Mouse (Mus musculus) kidney, postnatal 36 days (tissue): ENCODE results near the gene Fam20b.

Source experiments
- DNase-seq, 2 experiments: peaks; one replicate each; pipeline ENCODE4 v3.0.0; 2021 to 2022; ENCODE audit warnings: mixed read lengths in 2 of 2

Fam20b gene

DNA sequence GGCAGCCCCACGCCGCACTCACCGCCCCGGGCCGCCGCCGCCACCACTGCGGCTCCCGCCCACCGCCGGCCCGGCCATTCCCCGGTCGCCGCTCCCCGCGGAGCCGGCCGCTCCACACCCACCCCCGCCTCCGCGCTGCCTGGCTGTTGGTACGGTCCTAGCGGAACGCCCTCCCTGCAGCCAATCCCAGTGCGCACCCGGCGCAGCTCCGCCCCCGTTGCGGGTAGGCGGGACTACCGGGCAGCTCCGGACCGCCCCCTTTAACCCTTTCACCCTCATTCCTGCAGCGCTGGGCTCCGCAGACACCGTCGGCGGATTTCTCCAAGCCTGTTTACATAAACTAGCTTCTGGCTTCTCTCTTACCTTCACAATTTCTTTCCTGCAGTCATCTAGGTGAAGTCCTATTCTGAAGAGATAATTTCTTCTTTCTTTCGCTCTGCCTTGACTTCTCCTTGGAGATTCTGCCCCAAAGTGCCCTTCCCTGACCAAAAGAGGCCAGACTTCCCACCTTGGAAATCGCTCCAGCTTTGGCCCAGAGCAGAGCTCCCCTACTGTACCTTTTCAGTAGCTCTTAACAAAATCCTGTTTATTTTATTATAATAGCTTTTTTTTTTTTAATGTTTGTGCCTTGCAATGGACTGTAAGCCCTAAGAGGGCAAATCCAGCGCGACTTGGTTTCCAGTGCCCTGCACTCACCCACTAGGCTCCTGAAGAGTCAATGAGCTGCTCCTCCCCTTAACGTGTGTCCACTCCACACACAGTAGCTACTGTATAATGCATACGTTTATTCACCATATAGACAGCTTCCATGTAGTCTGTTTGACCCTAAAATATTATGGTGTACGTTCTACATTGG lies at the start of gene Fam20b:
TSS of gene Fam20b (minus strand) at position 137 of the 856 bp plus-strand sequence.
- DNase-seq, result peak; percentile 97 to 98

DNA sequence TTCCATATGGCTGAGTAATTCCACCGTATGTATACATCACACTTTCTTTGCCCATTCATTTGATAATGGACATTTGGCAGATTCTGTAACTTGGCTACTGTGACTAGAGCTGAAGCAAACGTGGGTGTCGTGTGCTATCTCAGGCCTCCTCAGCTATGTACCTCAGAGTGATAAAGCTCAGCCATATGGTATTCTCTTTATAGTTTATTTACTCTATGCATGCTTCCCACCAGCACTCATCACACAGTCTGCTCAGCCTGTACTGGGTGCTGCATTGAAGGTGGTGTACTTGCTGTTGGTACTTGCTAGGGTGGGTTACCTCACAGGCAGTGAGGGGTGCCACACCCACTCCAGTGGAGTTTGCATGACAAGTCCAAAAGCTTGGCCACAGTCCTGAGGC lies 46.4 kb upstream of the Fam20b start:
- DNase-seq, result no peak

DNA sequence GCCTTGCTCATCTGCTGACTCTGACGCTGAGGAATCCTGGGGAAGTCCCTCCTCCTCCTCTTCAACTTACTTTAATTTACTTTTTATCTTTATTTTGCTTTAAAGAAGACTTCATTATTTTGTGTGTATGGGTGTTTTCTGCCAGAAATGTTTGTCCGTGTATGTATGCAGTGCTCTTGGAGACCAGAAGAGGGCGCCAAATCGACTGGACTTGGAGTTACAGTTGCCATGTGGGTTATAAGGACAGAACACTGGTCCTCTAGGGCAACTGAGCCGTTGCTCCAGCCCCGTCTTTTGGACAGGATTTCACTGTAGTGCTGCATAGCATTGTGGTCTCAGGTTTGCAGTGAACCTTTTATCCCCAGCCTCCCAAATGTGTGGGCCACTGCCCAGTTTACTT lies 45.7 kb upstream of the Fam20b start:
- no peak for DNase-seq

DNA sequence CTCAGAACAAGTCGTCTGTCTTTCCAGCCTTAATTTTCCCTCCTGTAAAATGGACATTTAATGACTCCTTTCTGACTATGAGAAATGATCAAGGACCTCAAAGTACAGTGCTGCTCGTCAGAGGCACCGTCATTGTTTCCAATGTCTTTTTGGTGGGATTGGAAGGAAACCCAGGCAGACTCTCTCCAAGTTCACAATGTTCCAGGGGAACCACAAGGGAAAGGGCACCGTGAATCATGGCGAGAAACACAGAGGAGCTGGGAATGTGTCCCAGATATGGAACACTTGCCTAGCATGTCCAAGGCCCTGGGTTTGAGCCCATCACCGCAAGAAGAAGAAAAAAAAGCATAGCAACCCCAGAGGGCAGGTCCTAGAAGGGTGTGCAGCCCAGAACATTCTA lies 44.4 kb upstream of the Fam20b start:
- no peak for DNase-seq

GRCm38 (mm10) chr1:156761430-156761801 lies 42.5 kb upstream of the Fam20b start:
- peak; percentile 45 to 46 for DNase-seq

DNA sequence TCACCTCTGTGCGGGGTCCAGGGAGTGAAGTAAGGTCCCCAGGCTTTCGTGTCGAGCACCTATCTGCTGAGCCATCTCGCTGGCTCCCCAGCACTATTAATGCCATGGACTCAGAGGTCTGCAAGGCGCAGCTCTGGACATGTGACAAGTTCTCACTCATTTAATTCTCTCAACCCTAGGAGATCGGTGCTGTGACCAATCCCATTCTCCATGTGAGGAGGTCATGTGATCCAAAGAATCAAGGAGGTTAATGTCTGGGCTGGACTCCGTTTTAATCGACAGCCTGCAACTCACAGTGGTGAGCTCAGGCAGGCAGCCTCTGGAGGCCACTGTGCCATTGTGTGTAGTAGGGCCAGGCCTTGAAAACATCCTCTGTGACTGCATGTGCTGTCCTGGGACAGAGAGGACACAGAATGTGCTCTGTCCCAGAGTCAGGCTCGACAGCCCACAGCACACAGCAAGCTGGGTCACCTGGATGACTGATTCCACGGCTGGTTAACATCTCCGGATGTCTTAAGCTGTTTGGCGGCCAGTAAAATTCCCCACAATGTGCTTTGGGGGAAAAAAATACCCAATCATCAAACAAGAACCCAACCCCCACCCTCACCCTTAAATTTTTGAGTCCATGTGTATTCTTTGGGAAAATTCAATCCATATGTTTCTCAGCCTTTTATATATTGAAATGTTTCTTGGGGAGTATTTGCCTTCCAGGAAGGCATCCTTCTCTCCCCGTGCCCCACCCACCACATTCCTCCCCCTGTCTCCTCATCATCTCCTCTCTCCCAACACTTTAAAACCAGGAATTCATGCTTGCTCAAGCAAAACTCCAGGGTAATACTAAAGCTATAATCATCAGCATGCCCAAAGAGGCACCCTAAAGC lies 41.9 kb upstream of the Fam20b start:
- no peak for DNase-seq

DNA sequence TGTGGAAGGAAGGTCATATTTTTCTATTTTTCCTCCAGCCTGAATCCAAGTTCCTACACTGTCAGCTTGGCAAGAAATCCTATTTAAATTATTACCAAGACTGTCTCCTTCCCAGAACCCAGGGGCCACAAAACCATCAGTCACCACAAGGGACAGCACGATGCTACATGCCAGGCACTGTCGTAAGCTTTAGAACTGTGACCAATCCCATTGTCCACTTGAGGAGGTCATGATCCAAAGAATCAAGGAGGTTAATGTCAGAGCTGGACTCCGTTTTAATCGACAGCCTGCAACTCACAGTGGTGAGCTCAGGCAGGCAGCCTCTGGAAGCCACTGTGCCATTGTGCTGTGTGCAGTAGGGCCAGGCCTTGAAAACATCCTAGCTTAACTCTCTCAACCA lies 39.4 kb upstream of the Fam20b start:
- DNase-seq, result no peak

- peak in 1 of 2 experiments; percentile 17 for DNase-seq
Measured at GRCm38 (mm10) chr1:156754608-156755413, 35.9 kb upstream of the Fam20b start.

GRCm38 (mm10) chr1:156752990-156753389 lies 34.1 kb upstream of the Fam20b start:
- DNase-seq, result no peak

DNA sequence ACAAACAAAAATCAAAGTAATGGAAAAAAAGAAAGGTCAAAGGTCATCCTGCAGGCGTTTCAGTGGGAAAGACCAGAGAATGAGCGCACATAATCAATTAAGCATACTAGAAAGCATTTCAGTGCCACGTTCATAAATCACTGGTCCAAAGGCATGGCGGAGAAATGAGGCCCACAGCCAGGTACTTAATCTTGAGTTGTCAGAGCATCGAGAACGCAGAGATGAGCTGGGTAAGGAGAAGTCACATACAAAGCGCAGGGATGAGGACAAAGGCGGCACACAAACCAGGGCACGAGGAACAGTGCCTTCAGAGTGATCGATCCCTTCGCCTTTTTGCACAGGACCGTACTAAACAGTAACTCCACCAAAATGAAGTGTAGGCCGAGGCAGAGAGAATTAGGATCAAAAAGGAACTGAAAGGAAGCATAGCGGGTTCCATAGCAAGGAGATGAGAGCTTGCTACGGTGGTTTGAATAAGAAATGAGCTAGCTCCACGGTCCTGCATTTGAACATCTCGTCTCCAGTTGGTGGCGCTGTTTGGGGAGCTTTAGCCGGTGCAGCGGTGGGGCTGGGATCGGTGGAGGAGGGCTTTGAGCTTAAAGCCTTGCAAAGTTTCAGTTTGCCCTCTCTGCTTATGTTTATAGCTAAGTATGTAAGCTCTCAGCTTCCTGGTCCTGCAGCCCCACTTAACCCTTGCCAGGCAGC lies 33.3 kb upstream of the Fam20b start:
- peak; percentile 60 to 88 for DNase-seq

DNA sequence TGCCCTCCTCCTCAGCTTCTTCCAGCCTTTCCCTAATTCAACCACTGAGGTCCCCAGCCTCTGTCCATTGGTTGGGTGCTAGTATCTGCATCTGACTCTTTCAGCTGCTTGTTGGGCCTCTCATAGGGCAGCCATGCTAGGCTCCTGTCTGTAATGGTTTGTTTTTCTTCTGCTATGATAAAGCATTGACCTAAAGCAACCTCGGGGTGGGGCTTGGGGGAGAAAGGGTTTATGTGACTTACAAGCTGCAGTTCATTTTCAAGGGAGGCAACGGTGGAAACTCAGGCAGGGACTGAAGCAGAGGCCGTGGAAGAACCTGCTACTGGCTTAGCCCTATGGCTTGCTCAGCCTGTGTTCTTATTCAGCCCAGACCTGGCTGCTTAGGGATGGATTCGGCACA lies 31.4 kb upstream of the Fam20b start:
- DNase-seq, result no peak

DNA sequence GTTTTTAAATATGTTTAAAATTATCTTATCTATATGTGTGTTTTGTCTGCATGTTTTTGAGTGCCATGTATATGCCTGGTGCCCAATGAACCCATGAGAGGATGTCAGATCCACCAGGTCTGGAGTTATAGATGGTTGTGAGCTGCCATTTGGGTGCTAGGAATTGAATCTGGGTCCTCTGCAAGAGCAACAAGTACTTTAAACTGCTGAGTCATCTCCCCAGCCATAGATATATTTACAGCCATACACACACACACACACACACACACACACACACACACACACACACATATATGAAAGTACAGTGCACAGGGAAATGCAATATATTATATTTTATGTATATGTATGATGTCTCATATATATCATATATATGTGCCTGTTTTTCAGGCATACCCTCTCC lies 30.2 kb upstream of the Fam20b start:
- DNase-seq, result no peak

DNA sequence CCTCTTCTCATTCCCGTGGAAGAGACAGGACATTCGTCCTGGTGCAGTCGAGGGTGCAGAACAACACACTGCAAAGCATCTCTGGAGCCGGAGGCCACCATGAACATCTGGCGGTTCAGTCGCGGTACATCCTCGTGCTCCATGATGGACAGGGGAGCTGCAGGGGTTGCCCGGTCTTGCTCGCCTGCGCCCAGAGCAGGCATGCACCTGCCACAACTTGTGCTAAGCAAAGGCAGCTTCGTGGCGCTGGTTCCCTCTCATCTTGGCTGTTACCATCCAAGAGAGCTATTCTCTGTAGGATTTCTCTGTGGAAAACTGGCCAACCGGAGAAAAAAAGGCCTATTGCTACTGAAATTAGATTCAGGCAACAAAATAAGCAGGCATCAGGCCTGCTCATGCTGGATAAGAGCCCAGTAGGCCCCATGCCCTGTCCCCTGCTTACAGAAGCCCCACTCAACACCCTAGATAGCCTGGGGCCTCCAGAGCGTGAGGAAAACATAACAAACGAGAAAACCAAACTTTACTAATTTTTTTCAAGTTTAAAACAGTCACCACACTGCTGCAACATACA lies 29.6 kb upstream of the Fam20b start:
- no peak for DNase-seq

DNA sequence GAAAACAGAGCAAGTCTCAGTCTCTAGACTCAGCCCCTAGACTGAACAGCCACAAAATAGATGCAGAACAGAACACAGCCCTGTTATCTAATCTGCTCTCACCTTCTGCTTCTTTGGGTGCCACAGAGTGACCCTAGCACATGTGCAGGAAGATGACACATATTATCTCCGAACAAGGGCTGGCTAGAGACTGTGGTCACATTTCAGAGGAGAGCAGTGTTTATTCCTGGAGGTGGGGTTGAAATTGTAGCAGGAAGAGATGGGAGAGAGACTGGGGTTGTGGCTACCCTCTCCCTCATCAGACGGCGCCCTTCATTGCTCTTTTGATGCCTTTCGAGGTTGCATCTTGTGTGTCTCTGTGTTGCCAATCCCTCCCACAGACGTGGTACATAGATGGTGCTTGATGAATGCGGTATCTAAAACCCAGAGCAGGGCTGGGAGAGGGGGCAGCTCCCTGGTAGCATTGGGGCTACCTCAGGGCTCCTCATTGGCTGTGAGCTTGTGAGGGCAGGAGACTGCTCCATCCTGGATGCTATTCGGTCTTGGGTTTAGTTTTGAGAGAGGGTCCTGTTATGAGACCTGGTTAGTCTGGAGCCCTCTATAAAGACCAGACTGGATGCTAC lies 26.4 kb upstream of the Fam20b start:
- DNase-seq, result no peak

DNA sequence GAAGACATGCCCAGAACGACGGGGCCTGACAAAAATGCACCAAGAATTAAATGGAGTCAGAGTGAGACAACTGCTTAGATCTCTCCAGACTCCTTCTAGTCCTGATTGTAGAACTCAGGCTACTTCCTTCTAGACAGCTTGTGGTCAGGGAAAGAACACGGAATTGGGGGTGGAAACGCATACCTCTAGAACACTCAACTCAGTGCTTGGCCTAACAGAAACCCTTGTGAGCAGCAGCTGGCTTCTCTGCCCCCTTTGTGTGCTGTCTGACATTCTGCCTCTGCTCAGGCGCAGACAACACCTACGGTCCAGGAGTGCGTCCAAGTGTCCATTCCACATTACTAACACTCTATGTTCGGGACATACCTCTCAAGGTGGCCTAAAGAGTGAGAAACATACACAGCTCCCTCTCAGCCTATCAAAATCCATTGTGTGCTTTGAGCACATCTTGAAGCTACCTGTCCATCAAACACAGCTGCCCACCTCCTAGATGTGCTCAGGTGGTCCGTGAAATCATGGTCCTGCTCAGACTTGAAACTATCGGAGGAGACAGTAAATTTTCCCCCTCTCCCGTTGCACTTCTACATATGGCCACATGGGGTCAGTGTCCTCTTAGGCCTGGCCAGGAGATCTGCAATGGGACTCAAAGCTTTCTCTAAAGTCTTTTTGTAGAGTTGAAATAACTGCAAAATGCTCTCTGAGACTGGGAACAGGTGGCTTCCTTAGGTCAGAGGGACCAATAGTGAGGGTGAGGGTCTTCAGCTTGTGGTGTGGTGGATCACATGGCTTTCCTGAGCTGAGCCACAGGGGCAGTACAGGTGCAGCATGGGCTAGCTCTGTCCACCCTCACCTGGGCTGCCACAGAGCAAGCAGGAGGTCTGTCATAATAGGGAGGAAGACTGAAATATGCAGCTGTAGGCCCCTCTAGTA lies 22.9 kb upstream of the Fam20b start:
- peak; percentile 45 to 77 for DNase-seq

DNA sequence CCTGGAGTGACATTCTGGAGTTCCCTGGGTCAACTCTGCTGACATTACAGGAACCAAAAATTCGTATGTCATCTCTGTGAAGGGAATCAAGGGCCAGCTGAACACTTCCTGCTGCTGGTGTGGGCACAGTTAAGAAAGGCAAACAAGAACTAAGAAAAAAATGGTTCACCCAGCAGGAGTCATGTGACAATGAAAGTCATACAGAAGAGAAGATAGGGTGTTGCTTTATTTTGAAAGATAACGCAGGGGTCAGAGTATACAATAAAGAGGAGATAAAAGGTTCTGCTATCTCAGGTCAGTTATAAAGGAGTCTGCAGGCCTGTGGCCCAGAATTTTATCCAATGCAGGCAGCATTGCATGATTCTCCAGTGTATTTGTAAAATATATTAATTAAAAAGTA lies 16.9 kb upstream of the Fam20b start:
- DNase-seq, result no peak

- DNase-seq, result no peak
Measured at GRCm38 (mm10) chr1:156734019-156734418, 15.1 kb upstream of the Fam20b start.

GRCm38 (mm10) chr1:156733559-156733958 lies 14.7 kb upstream of the Fam20b start:
- DNase-seq, result no peak

GRCm38 (mm10) chr1:156732996-156733395 lies 14.1 kb upstream of the Fam20b start:
- no peak for DNase-seq

DNA sequence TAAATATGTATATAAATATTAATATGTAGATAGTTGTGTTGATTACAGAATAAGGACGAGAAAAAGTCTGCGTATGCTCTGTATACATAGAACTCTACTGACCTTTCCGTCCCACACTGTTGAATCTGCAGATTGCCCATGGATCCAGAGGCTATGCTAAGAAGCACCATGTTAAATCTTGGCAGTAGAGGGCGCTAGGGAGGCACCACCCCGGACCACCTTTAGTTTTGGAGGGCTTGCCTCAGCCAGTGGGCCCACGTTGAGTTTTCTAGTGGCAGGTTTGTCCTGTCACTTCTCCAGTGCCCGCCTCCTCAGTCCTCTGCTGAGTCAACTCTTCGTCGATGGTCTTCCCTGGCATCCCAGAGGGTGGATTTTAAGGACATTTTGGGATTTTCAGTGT lies 11.9 kb upstream of the Fam20b start:
- peak in 1 of 2 experiments; percentile 31 for DNase-seq
